Mouse (Mus musculus) liver, postnatal 0 days (tissue): ENCODE results near the gene B4galt4. TPM values are rescaled to one million over a fixed set of nuclear protein-coding genes. Genes with fewer than 3 reads are reported as not detected.

Experiments
- ATAC-seq: fragments of 200-750 bp; cut with Nextera tagmentation; 2 replicates; pipeline ENCODE4 v1.8.0; 2017; ENCODE audit warnings: mild to moderate bottlenecking, moderate library complexity
- DNase-seq: peaks from one replicate; pipeline ENCODE4 v3.0.0-alpha.2; 2016
- H3K27ac ChIP-seq: fragments of 300-500 bp; sonication (generic); 2 replicates; pipeline ENCODE4 v1.5.1; 2014; ENCODE audit warnings: antibody characterized with exemption, moderate library complexity, mild to moderate bottlenecking, low read depth
- H3K27me3 ChIP-seq: fragments of 300-500 bp; sonication (generic); 2 replicates; pipeline ENCODE4 v1.6.1; 2014; ENCODE audit warnings: low read length, control low read depth, mixed read lengths; ENCODE audit not compliant: insufficient read depth
- H3K36me3 ChIP-seq: fragments of 300-500 bp; sonication (generic); replicated peaks from 2 replicates; pipeline ENCODE4 v1.6.1; 2014; ENCODE audit warnings: mild to moderate bottlenecking, control low read depth, low read length, moderate library complexity, mixed read lengths; ENCODE audit not compliant: insufficient read depth
- H3K4me1 ChIP-seq: fragments of 300-500 bp; sonication (generic); 2 replicates; pipeline ENCODE4 v1.6.1; 2014; ENCODE audit warnings: antibody characterized with exemption, mild to moderate bottlenecking, control low read depth; ENCODE audit not compliant: insufficient read depth
- H3K4me2 ChIP-seq: fragments of 300-500 bp; sonication (generic); 2 replicates; pipeline ENCODE4 v1.6.1; 2014; ENCODE audit warnings: low read depth, mild to moderate bottlenecking, low read length, moderate library complexity, mixed read lengths
- H3K4me3 ChIP-seq: fragments of 300-500 bp; sonication (generic); 2 replicates; pipeline ENCODE4 v1.5.1; 2014; ENCODE audit warnings: low read depth, low read length
- H3K9ac ChIP-seq: fragments of 300-500 bp; sonication (generic); replicated peaks from 2 replicates; pipeline ENCODE4 v1.6.1; 2014; ENCODE audit warnings: mild to moderate bottlenecking, moderate library complexity
- H3K9me3 ChIP-seq: fragments of 300-500 bp; sonication (generic); 2 replicates; pipeline ENCODE4 v1.6.1; 2016; ENCODE audit warnings: mild to moderate bottlenecking, control low read depth, low read length, mixed read lengths
- CTCF ChIP-seq: sonication (generic); IDR thresholded peaks from 2 replicates; pipeline ENCODE4 v1.5.1; 2016; ENCODE audit warnings: antibody characterized with exemption, low read depth
- EP300 ChIP-seq: IDR thresholded peaks from 2 replicates; pipeline ENCODE4 v1.6.1; 2016; ENCODE audit warnings: antibody characterized with exemption, low read depth, mild to moderate bottlenecking
- WGBS: fragments of 180-500 bp; shearing (Covaris S2); extraction: QIAGEN DNeasy Blood & Tissue Kit; methylation state at CpG from one replicate; pipeline ENCODE4 v1.1.7; 2014; ENCODE audit not compliant: insufficient replicate concordance; 5-methylcytosine and 5-hydroxymethylcytosine counted together
- polyA plus RNA-seq: library from polyadenylated mRNA; unstranded; fragments of >200 nt; fragmentation: Nextera tagmentation; extraction: Ambion mirVana; gene quantifications from 2 replicates; pipeline ENCODE4 v1.2.1, GENCODE M21; 2015

The B4galt4 gene
- polyA plus RNA-seq, 1 experiment from 2014 or later = 3.0 TPM

DNA sequence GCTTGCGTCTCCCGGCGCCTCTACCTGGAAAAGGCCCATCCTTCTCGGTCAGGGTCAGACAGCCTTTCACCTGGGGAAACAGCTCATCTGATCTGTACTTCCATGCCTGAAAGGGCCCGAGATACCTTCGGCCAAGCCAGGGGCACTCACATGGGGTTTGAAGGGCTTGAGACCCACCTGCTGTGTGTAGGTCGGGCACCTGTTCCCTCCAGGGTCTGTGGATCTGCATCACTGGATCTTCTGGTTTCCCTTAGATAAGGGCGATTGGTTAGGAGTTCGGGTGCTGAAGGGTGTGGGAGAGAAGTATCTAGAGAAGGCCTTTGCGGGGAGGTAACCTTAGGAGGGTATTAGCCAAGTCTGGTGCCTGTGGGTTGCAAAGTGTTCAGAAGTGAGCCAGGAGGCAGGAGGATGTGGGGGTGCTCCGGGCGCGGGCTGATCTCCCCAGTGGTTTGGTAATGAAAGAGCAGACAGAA lies 631 bp downstream of the B4galt4 start:
- WGBS = under 1% methylated on average over 13 of the region's 13 CpGs
- no peaks in the 10 kb centered on the region for H3K4me1 ChIP-seq
- H3K36me3 ChIP-seq = no peaks in the 10 kb centered on the region
- H3K9ac ChIP-seq = peak overlapping the region; percentile 31; the same call in 1 of the 2 replicates
- TF ChIP-seq CTCF (no peak), EP300 (no peak)
- H3K27me3 ChIP-seq = peaks cover 20% of the 10 kb centered on the region
- H3K4me3 ChIP-seq = peak overlapping the region; percentile 63
- ATAC-seq (no peak; the same call in 1 of the 2 replicates), DNase-seq (peak; percentile 19)
- no peaks in the 10 kb centered on the region for H3K9me3 ChIP-seq
- H3K27ac ChIP-seq = no peak overlapping the region; the same call in 1 of the 2 replicates
- H3K4me2 ChIP-seq = peak overlapping the region; percentile 80

DNA sequence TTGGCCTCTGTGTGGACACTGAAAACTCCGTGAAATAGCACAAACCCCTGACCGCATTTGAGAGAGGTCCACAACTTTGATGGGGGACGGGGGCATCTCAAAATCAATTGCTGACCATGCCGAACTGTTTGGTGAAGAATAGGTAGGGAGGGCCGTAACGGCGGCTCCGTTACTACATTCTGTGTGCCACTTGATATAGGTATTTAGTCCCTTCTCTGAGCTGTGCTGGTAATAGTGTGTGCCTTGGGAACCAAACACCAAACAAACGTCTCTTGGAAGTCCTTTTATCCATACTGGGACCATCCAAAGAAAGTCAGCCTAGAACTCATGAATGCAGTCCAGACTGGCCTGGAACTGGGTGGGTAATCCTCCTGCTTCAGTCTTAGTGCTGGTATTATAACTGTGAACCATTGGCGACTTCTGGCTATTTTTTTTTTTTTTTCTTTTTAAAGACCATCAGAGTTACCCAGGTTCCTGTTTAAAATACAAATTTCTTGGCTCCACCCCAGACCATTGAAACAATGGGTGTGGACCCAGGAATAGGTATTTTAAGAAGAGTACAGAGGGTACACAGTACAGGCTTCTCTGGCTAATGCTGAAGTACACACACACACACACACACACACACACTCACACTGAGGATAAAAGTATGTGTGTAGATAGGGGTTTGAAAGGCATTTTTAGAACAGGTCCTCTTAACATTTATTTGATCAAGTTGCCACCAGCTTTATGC lies 2.0 kb downstream of the B4galt4 start:
- ATAC-seq (no peak), DNase-seq (peak; percentile 5)
- TF ChIP-seq EP300 (no peak), CTCF (no peak)
- Histone ChIP-seq H3K9ac (no peak overlapping the region), H3K27me3 (peaks cover 22% of the 10 kb centered on the region), H3K4me1 (no peaks in the 10 kb centered on the region), H3K9me3 (no peaks in the 10 kb centered on the region), H3K36me3 (no peaks in the 10 kb centered on the region), H3K4me2 (no peak overlapping the region), H3K27ac (no peak overlapping the region), H3K4me3 (no peak overlapping the region)
- WGBS = 77% methylated on average over 10 of the region's 10 CpGs

DNA sequence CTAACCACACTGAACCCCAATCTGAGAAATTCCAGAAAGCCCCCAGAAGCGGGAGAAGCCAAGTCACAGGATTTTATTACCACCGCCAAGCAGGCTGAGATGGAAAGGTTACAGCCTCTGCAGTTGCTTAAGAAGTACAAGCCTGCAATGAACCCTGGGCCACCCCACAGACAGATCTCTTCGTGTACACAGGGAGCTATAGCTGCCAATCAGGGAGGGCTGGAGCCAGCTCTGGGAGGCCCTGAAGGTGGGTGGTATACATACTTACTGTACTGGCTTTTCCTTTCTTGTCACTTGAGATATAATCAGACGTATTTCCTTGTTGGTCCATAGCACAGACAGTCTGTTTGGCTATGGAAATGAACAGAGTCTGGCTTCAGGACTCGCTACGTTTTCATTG lies 8.7 kb downstream of the B4galt4 start:
- Histone ChIP-seq H3K4me3 (no peak overlapping the region), H3K9ac (no peak overlapping the region), H3K36me3 (no peaks in the 10 kb centered on the region), H3K4me1 (peaks cover 5% of the 10 kb centered on the region; the same call in 1 of the 2 replicates), H3K9me3 (no peaks in the 10 kb centered on the region), H3K4me2 (no peak overlapping the region), H3K27me3 (0 out of 2 replicates have a peak, but pooled peaks cover 5% of the 10 kb centered on the region), H3K27ac (no peak overlapping the region)
- 67% methylated on average over 6 of the region's 6 CpGs for WGBS
- no peak for ATAC-seq
- TF ChIP-seq EP300 (no peak), CTCF (no peak)
- DNase-seq = peak; percentile 7

DNA sequence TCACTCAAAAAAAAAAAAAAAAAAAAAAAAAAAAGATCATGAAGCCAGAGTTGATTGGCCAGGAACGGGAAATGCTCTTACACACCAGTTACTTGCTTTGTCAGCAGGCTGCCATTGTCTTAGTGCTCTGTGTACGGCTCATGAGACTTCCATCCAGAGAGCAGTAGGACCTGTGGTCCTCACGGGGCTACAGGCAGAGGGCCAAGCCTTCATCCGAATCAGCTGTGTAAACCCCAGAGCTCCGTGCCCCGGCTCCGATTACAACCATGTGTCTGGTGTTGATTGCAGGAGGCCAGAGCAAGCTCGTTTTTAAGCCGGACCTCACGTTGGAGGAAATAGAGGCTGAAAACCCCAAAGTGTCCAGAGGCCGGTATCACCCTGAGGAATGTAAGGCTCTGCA lies 11.6 kb downstream of the B4galt4 start:
- 74% methylated on average over 11 of the region's 11 CpGs for WGBS
- Histone ChIP-seq H3K36me3 (no peaks in the 10 kb centered on the region), H3K9me3 (no peaks in the 10 kb centered on the region), H3K4me3 (no peak overlapping the region), H3K4me2 (peak overlapping the region; percentile 19; the same call in 1 of the 2 replicates), H3K27me3 (no peaks in the 10 kb centered on the region), H3K9ac (no peak overlapping the region), H3K4me1 (peaks cover 5% of the 10 kb centered on the region; the same call in 1 of the 2 replicates), H3K27ac (no peak overlapping the region)
- ATAC-seq = no peak
- DNase-seq = no peak
- TF ChIP-seq CTCF (no peak), EP300 (no peak)

DNA sequence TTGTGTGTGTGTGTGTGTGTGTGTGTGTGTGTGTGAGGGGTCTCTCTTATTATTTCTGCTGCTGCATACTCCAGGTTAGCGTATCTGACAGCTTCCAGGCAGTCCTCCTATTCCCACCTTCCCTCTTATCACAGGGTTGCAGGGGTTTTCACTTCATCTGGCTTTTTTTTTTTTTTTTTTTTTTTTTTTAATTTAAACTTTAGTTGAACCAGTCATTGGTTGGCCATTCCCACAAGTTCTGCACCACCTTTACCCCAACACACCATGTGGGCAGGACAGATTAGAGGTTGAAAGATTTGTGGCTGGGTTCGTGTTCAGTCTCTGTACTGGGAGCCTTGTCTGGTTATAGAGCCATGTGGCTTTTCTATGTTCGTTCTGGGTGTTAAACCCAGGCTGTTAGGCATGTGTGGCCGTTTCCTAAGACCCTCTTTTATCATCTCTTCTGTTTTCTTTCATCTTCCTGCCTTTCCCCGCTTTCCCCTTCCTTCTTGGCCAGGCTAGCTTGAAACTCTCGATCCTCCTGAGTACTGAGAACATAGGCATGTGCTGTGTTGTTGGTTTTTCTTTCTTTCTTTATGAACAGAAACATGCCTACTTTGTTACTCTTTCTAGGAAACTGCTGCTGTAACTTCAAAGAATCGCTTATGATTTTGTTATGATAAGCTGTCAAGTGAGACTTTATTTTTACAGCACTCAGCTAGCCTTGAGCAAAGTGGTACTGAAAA lies 13.6 kb downstream of the B4galt4 start:
- no peak for TF ChIP-seq CTCF
- TF ChIP-seq EP300 = peak; percentile 83
- Histone ChIP-seq H3K36me3 (no peaks in the 10 kb centered on the region), H3K4me2 (peak overlapping the region; percentile 42), H3K4me3 (no peak overlapping the region), H3K4me1 (peaks cover 5% of the 10 kb centered on the region; the same call in 1 of the 2 replicates), H3K9me3 (no peaks in the 10 kb centered on the region), H3K27me3 (no peaks in the 10 kb centered on the region), H3K27ac (0 out of 2 replicates have a peak overlapping the region, but pooled peaks have one; percentile 40), H3K9ac (no peak overlapping the region)
- WGBS = 33% methylated on average over 7 of the region's 7 CpGs
- ATAC-seq (peak; percentile 84), DNase-seq (no peak)

DNA sequence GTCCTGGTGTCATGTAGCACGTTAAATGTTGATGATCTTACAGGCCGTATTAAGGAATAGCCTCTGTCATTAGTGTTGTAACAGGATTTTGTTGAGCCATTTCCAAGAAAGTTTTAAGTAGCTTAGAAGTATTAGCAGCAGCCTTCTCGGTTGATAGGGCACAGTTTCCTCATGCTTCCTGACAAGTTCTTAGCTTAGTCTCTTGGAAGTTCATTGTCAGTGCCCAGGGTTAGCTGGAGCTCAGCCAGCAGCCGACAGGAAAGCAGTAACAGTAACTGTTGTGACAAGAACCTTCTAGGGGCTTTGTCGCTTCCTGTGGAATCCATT lies 14.1 kb downstream of the B4galt4 start:
- TF ChIP-seq EP300 (no peak), CTCF (no peak)
- 36% methylated on average over 5 of the region's 5 CpGs for whole genome bisulfite sequencing
- no peak overlapping the region for H3K4me3 ChIP-seq
- H3K9ac ChIP-seq = no peak overlapping the region
- H3K4me1 ChIP-seq = peaks cover 5% of the 10 kb centered on the region; the same call in 1 of the 2 replicates
- no peak for DNase-seq
- no peaks in the 10 kb centered on the region for H3K9me3 ChIP-seq
- H3K36me3 ChIP-seq = no peaks in the 10 kb centered on the region
- 0 out of 2 replicates have a peak, but pooled peaks have one; percentile 15 for ATAC-seq
- H3K4me2 ChIP-seq = peak overlapping the region; percentile 42
- H3K27ac ChIP-seq = 0 out of 2 replicates have a peak overlapping the region, but pooled peaks have one; percentile 40
- 0 out of 2 replicates have a peak, but pooled peaks cover 3% of the 10 kb centered on the region for H3K27me3 ChIP-seq
